Mouse (Mus musculus) 416B (cell line): ENCODE data around the gene Tamm41.
A peak's percentile ranks its signal among the peaks of the same experiment; 100 is the strongest.

Source experiments
- DNase-seq: peaks from one replicate; pipeline ENCODE4 v3.0.0; 2011; ENCODE audit warnings: low read depth

The Tamm41 gene

DNA sequence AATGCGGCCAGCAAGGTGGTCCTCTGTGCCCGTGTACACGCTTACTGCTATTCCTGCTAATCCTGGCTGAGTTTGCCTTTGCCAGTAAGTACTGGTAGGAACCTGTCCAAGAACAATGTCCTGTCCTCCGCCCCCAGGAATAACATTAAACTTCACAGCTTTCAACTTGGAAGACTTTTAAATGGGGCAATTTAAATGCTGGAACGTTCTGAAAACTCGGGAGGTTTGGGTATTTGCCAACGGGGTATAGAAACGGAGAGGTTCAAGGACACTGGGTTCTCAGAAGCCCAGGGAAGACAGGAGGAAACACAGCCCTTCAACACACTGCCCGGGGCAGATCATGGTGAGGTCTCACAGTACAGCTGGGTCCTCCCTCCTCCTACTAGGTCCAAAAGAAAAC, 14.8 kb downstream of the Tamm41 start:
- DNase-seq: no peak

DNA sequence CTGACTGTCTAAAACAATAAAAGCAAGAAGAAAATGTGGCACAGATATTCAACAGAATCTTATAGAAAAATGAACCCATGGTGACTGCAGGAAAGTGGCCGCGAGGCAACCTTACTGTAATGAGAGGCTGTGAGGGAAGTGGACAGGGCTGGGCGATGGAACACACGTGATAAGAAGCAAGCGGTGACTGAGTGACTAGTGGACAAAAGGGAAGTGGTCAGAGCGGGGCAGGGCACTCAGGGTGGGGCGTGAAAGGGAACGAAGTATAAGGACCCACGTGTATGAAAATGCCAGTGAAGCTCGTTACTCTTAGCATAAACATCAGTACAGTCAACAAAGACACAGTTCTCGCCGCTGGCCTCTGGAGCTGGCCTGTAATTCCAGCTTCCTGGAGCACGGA, 22.2 kb downstream of the Tamm41 start:
- peak; percentile 68 for DNase-seq

DNA sequence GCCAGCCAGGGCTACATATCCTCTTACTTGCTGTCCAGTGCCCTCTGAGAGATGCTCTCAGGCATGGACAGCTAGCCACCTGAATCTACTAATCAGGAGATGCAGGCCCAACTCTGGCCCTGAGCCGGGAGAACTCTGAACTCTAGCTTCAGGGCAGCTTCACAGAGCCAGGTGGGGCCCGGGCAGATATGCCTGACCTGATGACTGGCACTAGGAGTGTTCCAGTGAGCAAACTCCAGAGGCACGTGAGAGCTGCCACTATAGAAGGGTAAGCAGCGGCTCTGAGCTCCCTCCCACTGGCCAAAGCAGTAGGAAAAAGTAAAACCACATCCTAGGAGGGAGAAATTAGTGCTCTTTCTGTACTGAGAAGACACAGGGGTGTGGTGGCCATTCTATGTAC, 24.1 kb downstream of the Tamm41 start:
- no peak for DNase-seq

GRCm38 (mm10) chr6:115011792-115012191, 25.9 kb downstream of the Tamm41 start:
- no peak for DNase-seq

- no peak for DNase-seq
These were observed 26.9 kb downstream of the Tamm41 start for GRCm38 (mm10) chr6:115010815-115011214.

- no peak for DNase-seq
These were observed 27.4 kb downstream of the Tamm41 start for GRCm38 (mm10) chr6:115010304-115010703.

- peak; percentile 63 for DNase-seq
These were observed 29.9 kb downstream of the Tamm41 start for GRCm38 (mm10) chr6:115007728-115008127.

- DNase-seq: peak; percentile 76
These were observed 30.7 kb downstream of the Tamm41 start for GRCm38 (mm10) chr6:115006948-115007347.

DNA sequence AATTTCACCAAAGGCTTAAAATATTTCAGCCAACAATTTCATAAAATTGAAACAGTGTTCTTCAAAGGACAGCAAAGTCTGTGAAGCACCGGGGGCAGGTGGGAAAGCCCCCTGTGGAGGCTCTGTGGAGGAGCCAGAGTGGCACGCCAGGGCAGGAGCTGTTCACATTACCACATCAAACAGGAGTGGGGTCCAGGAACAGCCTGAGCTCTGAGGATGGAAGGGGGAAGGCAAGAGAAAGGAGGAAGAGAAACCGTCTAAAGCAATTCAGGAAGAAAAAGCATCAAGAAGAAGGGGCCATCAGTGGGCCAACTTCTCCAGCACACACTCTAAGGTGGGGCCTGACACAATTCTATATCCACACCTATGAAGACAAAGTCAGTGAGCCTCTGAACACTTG, 31.6 kb downstream of the Tamm41 start:
- no peak for DNase-seq

DNA sequence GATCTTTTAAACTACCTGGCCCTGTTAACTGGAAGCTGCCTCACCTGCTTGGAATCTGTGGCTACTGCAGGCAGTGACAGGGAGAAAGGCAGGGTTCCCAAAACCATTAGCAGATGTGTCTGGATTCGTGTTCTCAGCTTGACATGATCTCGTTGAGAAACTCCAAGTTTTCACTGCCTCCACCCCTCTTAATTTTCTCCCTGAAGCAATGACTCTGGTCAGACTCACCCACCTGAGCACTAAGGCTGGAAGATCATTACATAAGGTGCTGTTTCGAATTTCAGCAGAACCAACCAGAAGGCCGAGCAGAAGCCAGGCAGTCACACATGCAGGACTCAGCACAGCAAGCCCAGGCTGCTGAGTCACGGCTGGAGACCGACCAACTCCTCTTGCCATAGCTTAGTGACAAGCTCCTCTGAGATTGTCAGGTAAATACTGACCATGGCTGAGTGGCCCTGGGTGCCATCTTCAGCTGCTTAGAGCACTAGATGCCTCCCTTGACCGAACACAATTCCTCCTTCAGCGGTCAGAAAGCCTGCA, 32.3 kb downstream of the Tamm41 start:
- DNase-seq: no peak

DNA sequence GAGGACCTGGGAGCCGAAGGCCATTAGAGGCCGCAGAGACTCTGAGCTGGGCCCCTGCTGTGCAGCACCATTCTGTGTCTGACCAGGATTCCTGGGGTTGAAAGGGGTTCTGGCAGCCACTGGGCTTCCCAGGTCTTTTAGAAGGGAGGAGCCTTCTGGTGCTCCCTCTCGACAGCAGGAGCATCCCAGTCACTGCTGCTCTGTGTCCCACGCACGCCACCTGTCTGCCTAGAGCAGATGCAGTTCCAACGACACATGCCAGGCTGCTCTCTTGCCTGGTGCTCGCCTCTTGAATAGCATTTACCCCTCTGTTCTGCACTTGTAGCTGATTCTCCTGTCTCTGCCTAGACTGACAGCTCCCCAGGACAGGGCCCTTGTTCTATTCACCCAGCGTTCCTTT, 33.0 kb downstream of the Tamm41 start:
- DNase-seq: no peak

- DNase-seq: no peak
These were observed 39.2 kb downstream of the Tamm41 start for GRCm38 (mm10) chr6:114998374-114999031.

DNA sequence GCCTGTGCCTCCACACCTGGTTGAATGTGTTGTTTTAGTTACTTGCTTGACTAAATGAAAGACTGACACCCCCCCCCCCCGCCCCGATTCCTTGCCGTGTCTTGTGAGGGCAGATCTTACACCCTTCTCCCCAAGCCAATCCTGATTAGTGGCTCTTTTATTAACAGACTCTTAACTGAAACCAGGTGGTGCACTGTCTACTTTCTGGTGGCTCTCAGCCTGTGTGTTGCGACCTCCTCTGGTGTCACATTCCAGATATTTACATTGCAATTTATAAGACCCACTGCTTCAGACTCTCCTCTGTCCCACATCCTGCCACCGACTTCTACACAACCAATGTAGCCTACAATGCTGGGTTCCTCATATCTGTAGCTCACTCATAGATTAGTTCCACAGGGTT, 40.2 kb downstream of the Tamm41 start:
- no peak for DNase-seq

DNA sequence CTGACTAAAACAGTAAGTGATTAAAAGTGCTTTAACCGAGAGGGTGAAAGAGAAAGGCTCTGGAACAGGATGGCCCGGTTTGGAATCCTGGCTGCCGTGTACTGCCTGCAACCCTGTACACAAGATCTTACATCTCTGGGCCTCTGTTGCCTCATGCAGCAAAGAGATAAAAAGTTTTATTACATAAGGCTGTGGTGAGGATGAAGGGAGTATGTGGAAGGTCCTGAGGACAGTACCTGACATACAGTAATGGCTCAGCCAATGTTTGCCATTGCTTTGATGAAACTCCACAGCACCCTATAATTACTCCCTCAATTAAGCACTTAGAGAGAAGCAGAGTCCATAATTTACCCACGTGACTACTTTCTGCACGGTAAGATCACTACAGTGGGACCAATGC, 40.8 kb downstream of the Tamm41 start:
- no peak for DNase-seq

DNA sequence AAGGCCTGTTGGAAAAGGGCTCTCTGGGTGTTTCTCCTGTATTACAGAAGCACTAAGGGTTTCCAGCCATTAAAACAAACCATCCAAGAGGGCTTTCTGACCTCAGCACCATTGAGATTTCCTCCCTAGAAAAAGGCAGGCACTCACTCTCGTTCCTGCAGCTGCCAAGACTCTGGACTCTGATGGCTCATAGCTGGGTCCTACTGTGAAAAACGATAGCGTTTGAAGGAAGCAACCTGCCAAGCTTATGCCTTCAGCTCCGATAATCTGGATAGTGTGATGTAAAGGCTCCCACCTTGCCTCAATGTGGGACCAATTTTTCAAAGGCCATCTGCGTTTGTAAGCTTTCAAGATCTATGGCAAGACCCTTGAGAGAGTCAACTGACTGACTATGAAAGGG, 43.6 kb downstream of the Tamm41 start:
- no peak for DNase-seq

GRCm38 (mm10) chr6:114993659-114994058, 44.0 kb downstream of the Tamm41 start:
- no peak for DNase-seq

GRCm38 (mm10) chr6:114991909-114992308, 45.8 kb downstream of the Tamm41 start:
- no peak for DNase-seq

DNA sequence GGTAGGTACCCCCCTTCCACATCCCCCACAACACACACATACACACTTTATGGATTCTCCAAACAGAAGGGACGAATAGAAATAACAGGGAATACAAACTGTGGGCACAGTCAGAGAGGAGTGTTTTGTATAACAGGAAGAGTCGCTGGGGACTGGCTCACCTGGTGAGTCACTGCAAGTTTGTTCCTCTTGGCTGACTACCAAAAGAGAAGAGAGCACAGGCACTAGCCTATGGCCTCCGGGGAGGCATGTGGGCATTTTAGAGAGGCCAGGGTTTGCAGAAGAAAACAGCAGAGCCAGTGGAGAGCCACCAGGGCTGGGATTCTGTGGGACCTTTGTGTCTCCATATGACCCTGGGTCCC, 49.1 kb downstream of the Tamm41 start:
- DNase-seq: peak; percentile 83

- peak; percentile 61 for DNase-seq
These were observed 49.6 kb downstream of the Tamm41 start for GRCm38 (mm10) chr6:114987966-114988618.

DNA sequence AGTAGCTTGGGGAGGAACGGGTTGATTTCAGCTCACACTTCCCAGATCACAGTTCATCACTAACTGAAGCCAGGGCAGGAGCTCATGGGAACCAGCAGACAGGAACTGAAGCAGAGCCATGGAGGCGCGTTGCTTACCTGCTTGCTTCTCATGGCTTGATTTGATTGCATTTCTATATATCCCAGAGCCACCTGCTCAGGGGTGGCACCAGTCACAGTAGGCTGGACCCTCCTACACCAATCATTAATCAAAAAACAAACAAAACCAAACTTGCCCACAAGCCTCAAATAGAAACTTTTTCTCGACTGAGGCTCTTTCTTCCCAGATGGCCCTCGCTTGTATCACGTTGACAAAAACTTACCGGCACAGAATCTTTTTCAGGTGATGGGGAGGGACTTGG, 55.0 kb downstream of the Tamm41 start:
- DNase-seq: no peak

GRCm38 (mm10) chr6:114979715-114980114, 58.0 kb downstream of the Tamm41 start:
- peak; percentile 63 for DNase-seq

DNA sequence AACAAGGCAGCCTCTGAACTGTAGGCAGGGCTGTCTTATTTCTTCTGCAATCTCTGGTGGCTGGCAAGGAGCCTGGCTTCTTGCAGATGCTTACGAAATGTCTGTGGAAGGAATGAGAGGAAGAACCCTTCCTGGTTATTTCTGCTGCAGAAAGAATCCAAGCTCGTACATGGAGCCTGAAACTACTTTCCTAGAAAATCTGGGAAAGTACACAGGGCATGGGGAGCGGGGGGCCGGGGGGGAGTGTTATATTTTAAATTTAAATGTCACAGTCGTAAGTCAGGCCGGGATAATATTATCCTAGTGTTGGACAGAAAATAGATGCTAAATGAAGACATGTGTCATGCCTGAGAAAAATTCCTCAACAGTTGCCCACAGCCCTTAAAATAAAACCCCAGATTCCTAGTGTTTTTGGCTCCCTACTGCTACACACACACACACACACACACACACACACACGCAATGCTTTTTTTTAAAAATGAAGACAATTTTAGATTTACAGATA, 60.7 kb downstream of the Tamm41 start:
- peak; percentile 30 for DNase-seq

DNA sequence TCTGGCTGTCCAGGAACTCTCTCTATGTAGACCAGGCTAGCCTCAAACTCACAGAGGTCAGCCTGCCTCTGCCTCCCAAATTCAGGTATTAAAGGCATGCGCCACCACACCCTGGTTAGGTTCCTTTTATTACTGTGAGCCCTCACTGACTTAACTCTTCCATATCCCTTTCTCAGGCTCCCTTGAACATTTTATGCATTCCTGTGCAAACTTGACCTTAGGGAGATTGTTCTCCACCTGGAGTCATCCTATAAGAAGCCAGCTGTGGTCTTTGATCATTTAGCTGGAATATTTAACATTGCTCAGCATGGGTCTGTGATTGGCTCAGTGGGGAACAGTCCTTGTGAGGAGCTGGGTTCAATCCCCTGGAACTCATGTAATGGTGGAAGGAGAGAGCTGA, 63.3 kb downstream of the Tamm41 start:
- no peak for DNase-seq

DNA sequence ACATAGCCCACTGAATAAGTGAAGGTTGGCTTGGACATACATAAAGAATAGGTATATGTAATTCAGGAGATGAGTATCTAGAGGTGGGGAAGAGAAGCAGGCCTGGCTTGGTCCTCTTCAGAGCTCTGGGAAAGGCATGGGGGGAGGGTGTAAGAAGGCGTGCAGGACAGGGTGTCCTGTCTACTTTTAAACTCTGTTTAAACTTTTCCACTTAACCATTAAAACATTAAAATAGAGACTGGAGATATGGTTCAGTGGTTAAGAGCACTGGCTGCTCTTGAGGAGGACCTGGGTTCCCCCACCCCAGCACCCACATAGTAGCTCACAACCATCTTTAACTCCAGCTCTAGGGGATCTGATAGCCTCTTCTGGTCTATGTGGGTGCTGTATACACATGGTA, 64.7 kb downstream of the Tamm41 start:
- DNase-seq: no peak
